Mouse (Mus musculus): ENCODE measurements around the gene Myo10.
"Not testable (repeated sequence)": the region's sequence is repeated elsewhere in the genome, so short reads cannot be mapped to it uniquely, and the experiment has no call there.

Myo10 gene

DNA sequence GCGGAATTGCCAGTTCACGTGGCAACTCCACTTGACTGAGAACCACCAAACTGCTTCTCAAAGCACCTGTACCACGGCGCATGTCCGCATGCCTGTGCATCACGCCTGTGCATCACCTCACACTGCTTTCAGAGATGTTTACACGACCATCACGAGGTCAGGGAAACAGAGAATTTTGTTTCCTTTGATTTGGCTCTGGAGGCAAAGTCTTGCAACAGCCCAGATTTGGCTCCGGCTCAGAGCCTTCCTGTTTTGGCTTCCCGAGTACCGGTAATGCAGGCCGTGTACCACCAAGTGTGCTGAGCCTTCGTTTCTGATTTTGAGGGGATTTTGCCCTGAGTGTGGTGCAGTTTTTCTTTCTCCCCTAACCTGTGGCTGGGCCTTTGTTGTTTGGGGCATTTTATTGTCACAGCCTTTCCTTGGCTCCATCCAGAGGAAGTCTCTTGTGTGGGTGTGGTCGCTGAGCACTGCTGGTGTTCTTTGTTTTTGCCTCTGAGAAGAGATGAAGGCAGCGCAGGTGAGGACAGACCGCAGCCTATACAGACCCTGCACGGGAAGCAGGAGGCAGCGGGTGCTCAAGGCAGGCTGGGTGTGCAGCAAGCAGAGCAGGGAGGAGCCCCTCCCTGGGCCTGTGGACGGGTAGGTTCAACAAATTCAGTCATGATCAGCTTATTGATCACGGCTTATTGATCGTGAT lies 70.1 kb downstream of the Myo10 start:
- DNase-seq (ENCODE audit: low read depth): no peak

- DNase-seq (ENCODE audit: low read depth): no peak
Measured at GRCm38 (mm10) chr15:25693708-25694107, 71.4 kb downstream of the Myo10 start.

DNA sequence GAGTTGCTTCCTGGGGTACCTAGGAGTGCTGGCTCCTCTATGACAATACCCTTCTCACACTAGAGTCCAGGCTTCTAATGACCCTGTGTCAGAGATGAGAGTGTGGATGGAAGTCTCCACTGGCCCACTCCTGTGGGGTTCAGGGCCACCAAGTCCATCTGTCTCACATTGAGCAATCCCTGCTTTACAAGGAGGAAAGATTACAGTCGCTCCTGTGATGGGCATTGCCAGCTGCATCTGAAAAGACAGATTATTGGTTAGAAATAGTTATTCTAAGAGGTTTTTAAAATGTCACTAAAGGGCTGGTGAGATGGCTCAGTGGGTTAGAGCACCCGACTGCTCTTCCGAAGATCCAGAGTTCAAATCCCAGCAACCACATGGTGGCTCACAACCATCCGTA lies 72.4 kb downstream of the Myo10 start:
- no peak for DNase-seq (ENCODE audit: low read depth)

DNA sequence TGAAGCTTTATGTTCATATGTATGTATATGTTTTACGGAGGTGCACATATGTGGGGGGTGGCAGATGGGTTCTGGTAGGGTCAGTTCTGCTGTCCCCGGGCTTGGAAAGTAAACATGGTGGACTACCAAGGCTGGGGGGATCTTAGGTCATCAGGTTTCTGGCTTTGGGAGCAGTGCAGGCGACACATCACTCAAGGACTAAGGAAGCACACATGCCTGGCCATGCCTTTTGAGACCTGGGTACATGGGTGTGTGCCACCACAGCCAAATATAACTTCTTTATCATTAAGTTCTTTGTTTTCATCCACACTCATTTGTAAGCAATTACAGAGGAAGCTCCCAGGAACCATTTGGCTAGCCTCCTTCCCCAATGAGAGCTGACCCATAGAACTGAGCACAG lies 72.9 kb downstream of the Myo10 start:
- DNase-seq (ENCODE audit: low read depth): no peak

GRCm38 (mm10) chr15:25695883-25696282 lies 73.6 kb downstream of the Myo10 start:
- no peak for DNase-seq (ENCODE audit: low read depth)

DNA sequence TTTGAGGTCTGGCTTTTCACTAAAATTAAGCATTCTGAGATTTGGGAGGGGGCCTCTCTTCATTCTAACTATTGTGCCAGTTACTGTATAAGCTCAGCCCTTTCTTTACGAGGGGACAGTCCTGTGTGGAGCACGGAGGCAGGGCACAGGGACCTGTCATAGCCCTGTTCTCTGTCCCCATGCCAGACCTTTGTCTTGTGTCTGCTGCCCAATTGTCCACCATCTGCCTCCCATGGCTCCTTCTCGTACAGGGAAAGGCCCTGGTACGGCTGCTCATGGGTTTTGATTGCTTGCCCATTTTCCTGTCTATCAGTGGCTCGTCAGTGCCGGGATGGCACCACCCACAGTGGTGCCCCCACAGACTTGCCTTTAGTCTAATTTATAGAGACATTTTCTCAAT lies 74.3 kb downstream of the Myo10 start:
- DNase-seq (ENCODE audit: low read depth): no peak

- no peak for DNase-seq (ENCODE audit: low read depth)
Measured at GRCm38 (mm10) chr15:25699032-25699557, 76.8 kb downstream of the Myo10 start.

DNA sequence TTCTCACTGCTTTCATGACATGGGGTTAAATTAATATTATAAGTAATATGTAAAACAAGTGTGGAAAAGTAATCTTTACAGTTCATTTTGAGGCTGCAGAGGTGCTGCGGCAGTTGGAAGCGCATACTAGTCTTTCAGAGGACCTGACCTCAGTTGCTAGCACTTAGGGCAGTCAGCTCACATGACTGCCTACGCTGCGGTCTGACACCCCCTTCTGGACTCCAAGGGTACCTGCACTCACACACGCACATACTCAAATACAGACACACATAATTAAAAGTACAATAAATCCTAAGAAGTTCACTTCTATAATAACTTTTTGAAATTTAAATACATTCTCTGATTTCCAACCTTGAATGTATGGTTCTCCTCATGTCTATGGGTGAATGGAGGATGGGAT lies 80.3 kb downstream of the Myo10 start:
- DNase-seq (ENCODE audit: low read depth): no peak

DNA sequence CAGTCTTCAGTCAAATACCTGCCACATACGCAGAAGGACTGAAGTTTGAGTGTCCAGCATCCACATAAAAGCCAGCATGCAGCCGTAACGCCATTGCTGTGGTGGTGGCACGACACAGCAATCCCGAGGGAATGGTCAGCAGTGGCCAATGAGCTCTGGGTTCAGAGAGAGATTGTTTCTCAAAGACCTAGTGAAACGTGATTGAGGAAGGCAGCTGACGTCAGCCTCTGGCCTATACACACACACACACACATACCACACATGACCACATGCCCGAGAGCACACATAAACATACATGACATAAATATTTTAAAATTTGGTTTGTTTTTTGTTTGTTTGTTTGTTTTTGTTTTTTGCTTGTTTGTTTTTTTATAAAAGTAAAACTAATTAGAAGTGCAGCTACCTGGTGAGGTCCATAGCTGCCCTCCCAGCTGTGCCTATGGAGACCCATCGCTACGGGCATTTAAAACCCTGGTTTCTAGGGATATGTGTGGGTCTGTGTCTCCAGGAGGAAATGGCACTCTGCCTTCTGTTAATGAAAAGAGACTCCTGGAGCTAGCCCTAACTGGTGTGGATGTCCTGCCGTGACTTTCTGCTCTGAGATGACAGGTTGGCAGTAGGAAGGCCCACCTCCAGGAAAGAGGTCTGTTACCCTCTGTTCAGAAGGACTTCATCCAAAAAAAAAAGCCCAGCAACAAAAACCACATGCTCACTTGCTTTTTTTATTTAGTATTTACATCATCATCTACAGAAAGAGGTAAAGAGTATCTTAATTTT lies 82.7 kb downstream of the Myo10 start:
- no peak for DNase-seq (ENCODE audit: low read depth)

DNA sequence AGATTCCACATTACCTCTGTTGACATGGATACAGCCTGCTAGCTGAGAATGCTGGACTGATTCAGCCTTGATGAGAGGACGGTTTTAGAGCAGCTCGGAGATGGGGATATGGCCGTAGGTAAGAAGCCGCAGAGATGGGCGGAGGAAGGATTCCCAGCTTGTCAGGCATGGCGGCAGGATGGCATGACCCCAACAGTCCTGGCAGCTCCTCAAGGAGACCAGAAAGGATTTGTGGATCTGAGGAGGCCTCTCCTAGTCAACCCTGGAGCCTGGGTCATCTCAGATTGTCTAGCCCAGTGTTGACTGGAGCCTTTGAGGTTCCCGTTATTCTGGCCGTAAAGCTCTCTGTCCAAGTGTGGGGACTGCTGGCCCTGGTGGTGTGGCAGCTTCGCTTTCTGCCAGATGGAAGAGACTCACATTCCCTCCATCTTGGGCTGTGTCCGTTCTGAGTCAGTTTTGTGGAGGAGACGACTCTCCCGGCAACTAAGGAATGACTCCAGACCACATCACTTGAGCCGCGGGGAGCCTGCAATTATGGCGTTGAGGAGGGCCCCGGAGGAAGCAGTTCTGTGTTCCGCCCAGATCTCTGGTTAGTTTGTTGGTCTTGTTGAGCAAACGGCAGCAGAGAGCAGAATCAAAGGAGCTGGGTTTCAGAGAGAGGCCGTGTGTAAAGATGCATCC lies 84.7 kb downstream of the Myo10 start:
- DNase-seq (ENCODE audit: low read depth): no peak

DNA sequence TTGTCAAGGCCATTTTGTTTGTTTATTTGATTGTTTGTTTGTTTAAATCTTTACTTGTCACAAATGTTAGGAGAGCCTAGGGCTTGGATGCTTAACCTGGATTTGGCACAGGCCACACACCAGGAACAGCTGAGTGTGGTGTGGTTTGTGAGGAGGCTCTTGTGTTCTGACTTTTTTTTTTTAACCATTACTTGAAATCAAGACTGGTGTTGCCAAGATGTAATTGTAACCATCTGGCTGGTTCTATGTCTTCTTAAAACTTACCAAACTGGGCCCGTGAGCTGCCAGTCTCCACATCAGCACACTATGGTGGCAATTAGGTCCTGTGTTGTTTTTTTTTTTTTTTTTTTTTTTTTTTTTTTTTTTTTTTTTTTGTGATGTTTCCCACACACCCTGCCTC lies 85.6 kb downstream of the Myo10 start:
- no peak for DNase-seq (ENCODE audit: low read depth)

DNA sequence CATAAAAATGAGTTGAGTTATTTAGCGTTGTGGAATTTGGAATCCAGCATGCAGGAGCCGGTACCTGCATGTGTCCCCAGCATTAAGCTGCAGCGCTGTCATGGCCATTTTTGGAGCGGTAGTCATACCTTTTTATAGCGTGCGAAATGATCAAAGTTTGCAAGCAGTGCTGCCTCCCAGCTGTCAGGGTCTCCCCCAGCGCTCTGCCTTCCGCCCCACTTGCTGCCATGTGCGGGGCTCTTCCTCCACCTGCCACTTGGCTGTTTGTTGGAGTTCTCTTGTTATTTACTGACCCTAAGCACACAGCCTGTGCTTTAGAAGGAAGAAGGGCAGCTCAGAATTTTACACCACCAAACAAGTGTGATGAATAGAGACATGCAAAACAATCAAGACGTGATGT lies 88.6 kb downstream of the Myo10 start:
- no peak for DNase-seq (ENCODE audit: low read depth)

- no peak for DNase-seq (ENCODE audit: low read depth)
Measured at GRCm38 (mm10) chr15:25712877-25713276, 90.6 kb downstream of the Myo10 start.

DNA sequence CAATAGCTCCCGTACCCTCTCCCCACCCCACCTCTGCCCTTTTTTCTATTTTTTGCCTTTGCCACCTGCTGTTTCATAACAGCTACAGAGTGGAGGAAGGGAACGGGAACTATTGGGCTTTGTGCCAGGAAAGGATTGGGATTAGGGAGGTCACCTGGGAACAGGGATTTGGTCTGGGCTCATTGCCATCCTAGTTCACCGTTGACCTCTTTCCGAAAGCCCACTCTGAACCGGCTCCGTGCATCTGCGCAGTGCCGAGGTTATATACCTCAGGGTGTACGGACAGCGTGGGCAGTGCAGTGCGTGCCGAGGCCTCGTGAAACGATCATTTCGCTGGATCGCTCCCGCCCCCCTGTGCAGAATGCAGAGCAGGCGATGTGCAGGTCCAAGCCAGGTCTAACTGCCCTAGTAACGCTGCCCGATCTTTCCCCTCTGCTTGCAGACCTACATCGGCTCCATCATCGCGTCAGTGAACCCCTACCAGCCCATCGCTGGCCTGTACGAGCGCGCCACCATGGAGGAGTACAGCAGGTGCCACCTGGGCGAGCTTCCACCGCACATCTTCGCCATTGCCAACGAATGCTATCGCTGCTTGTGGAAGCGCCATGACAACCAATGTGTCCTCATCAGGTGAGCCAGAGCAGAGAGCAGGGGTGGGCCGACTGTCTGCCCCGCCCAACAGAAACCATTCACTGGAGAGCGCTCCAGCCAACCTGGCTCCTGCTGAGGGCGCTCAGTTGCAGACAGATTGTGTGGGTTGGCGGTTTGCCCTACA lies 91.4 kb downstream of the Myo10 start:
- DNase-seq (ENCODE audit: low read depth): no peak

DNA sequence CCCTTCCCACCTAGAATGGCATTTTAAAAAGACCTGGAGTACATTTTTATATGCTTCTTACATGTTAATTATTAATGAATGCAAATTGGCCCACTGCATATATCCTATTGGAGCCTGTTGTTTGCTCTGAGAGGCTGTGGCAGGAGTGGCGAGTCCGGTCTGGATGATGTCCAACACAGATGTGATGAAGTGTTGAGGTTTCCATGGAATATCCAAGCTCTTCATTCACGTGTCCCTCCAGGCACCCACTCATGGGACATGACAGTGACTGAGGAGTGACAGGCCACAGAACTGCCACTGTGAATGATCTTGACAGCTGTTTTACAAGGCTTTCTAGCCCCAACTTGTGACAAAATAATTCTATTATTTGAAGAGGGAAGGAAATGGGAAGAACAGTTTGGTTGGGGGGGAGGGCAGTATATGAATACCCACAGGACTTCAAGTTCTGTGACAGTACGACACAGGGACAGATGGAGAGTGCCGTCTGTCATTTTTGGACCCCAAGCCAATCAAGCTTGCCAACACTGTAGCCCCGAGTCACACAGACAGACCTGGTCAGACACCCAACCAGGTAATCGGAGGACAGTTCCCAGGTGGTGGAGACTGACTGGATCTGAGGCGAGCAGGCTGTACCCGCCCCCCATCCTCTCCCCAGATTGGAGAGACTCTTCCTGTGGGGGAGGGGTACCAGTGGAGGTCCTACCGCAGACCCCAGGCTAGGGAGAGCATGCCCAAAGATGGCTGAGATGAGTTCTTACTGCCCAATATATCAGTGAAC lies 93.1 kb downstream of the Myo10 start:
- no peak for DNase-seq (ENCODE audit: low read depth)

DNA sequence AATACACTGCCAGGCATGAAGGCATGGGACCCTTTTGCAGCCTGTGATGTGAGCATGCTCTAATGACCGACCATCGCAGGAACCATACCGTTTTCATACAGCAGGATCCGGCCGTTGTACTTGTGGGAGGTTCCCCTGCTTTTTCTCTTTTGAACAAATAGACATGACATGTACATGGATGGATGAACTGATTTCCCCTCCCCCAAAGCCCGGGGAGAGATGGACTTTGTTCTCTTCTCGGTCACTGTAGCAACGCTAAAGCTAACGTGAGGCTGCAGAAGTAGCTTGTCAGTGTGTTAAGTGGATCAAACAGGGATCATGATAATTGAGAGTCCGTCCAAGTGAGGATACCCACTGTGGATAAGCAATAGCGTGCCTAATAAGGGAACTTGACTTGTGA lies 93.7 kb downstream of the Myo10 start:
- DNase-seq (ENCODE audit: low read depth): no peak

DNA sequence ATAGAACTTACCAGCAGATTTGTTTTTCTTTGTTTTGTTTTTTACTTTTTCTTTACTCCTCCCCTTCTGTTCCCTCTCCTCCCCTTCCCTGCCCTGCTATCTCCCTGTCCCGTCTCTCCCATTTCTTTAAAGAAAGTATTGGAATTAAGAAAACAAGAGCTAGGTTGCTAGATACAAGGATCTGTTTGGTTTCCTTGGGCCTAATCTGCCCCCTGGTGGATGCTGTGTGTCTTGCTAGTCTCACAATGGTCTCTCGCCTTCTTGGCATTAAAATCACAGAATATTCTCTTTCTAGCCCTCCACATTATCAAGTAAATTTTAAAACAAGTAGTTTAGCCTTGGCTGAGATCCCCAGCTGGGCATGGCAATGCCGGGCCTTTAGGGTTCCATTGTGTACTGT lies 94.7 kb downstream of the Myo10 start:
- peak; percentile 53 for DNase-seq (ENCODE audit: low read depth)

GRCm38 (mm10) chr15:25718104-25718503 lies 95.8 kb downstream of the Myo10 start:
- not testable (repeated sequence) for DNase-seq (ENCODE audit: low read depth)

DNA sequence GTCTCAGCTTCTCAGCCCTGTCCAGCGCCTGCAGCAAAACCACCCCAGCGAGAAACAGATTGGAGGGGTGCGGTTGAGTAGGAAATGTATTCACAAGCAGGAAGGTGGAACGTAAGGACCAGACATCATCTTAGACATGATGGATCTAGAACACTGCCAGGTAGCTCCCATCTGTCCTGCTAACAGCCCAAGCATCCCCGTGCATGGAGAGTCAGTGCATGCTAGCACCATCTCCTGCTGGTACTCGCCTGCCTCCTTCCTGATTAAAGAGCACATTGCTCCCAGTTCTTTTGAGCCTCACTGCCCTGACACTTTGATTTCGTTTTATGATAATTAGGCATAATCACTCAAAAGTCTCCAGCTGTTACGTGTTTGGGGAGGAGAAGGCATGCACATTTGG lies 96.9 kb downstream of the Myo10 start:
- no peak for DNase-seq (ENCODE audit: low read depth)

GRCm38 (mm10) chr15:25720263-25720662 lies 97.9 kb downstream of the Myo10 start:
- DNase-seq (ENCODE audit: low read depth): no peak

All from c-Kit-positive CD71-negative TER-119-negative erythroid progenitor cells, embryonic 14.5 days (primary cell).